Mouse (Mus musculus): ENCODE data around the gene Prim2.

DNA sequence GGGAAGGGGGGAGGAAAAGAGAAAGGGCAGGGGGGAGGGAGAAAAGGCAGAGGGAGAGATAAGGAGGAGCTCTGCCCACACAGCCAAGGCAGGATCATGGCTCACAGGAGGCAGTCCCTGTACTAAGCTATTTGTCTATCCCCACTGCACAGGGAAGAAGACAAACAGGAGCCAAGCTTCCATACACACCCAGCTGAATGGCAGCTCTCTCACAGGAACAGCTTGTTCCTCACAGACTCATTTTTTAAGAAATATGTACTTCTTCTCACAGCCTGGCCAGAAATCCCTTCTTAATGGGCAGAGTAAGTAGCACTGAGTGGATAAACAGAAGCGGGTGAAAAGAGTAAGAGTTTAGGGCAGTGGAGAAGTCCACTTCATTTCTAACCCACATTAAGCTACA, 23.9 kb downstream of the Prim2 start:
- TF ChIP-seq MAFK (IDR thresholded peaks at IDR 0.05; ENCODE audit: insufficient read depth, low read depth, low read length) (no peak), ZC3H11A (IDR thresholded peaks at IDR 0.05; ENCODE audit: borderline replicate concordance, low read depth, low read length) (no peak), HCFC1 (IDR thresholded peaks at IDR 0.05; ENCODE audit: borderline replicate concordance, insufficient read depth, low read length) (no peak), ZNF384 (IDR thresholded peaks at IDR 0.05; ENCODE audit: low read depth, low read length) (no peak)
